Mouse (Mus musculus): ENCODE measurements around the gene Nup188. TPM values are rescaled to one million over a fixed set of nuclear protein-coding genes. Genes with fewer than 3 reads are reported as not detected.

Nup188 gene
- polyA plus RNA-seq (2016; fragmentation: Nextera tagmentation; extraction: Ambion mirVana) = 65.2 and 72.8 TPM in 2 replicates

- H3K36me3 ChIP-seq (replicated peaks) = peaks cover 39% of the 10 kb centered on the region
- H3K4me1 ChIP-seq = peaks cover 28% of the 10 kb centered on the region
- H3K9me3 ChIP-seq = no peaks in the 10 kb centered on the region
- H3K27me3 ChIP-seq (ENCODE audit: poor library complexity, severe bottlenecking) = no peaks in the 10 kb centered on the region
- peak within 1 kb of the TSS; percentile 98 for H3K4me3 ChIP-seq
- peak within 1 kb of the TSS; percentile 94 for H3K27ac ChIP-seq
- under 1% methylated on average over 68 of the region's 68 CpGs for WGBS
- peak; percentile 97 for DNase-seq (ENCODE audit: extremely low spot score, low spot score)
Observed at GRCm38 (mm10) chr2:30286192-30287026, at the start of gene Nup188, which contains the start of gene Dolk. Nup188 (plus strand) TSS chr2:30286397. Dolk (minus strand) TSS chr2:30286334.

- DNase-seq (ENCODE audit: extremely low spot score, low spot score) = no peak
- H3K4me3 ChIP-seq = peak overlapping the region; percentile 98
- 7% methylated on average over 18 of the region's 18 CpGs for WGBS
- peaks cover 35% of the 10 kb centered on the region for H3K4me1 ChIP-seq
- no peaks in the 10 kb centered on the region for H3K27me3 ChIP-seq (ENCODE audit: poor library complexity, severe bottlenecking)
- peaks cover under 1% of the 10 kb centered on the region; the same call in 1 of the 2 replicates for H3K9me3 ChIP-seq
- peaks cover 25% of the 10 kb centered on the region for H3K36me3 ChIP-seq (replicated peaks)
- H3K27ac ChIP-seq = peak overlapping the region; percentile 95
Observed at GRCm38 (mm10) chr2:30236426-30237198, 49.6 kb upstream of the Nup188 start.

- H3K36me3 ChIP-seq (replicated peaks) = peaks cover 33% of the 10 kb centered on the region
Observed at GRCm38 (mm10) chr2:30237199-30237880, 48.9 kb upstream of the Nup188 start, which contains the start of gene Lrrc8a. Lrrc8a (plus strand) TSS chr2:30237715.

GRCm38 (mm10) chr2:30237881-30238280 lies 48.3 kb upstream of the Nup188 start:
- H3K27ac ChIP-seq = peak overlapping the region; percentile 95
- under 1% methylated on average over 42 of the region's 42 CpGs for WGBS

More at GRCm38 (mm10) chr2:30237199-30237880, 48.9 kb upstream of the Nup188 start, which contains the start of gene Lrrc8a:
- Histone ChIP-seq H3K4me1 (peaks cover 36% of the 10 kb centered on the region), H3K9me3 (no peaks in the 10 kb centered on the region), H3K27ac (peak within 1 kb of the TSS; percentile 95), H3K4me3 (peak within 1 kb of the TSS; percentile 98), H3K27me3 (ENCODE audit: poor library complexity, severe bottlenecking) (no peaks in the 10 kb centered on the region)
- peak; percentile 100 for DNase-seq (ENCODE audit: extremely low spot score, low spot score)
- WGBS = under 1% methylated on average over 66 of the region's 67 CpGs

GRCm38 (mm10) chr2:30238906-30239465 lies 47.2 kb upstream of the Nup188 start:
- H3K4me1 ChIP-seq = peaks cover 41% of the 10 kb centered on the region
- peak overlapping the region; percentile 98 for H3K4me3 ChIP-seq
- WGBS = 85% methylated on average over 3 of the region's 3 CpGs
- no peak for DNase-seq (ENCODE audit: extremely low spot score, low spot score)
- H3K27me3 ChIP-seq (ENCODE audit: poor library complexity, severe bottlenecking) = no peaks in the 10 kb centered on the region
- H3K9me3 ChIP-seq = no peaks in the 10 kb centered on the region
- peaks cover 49% of the 10 kb centered on the region for H3K36me3 ChIP-seq (replicated peaks)
- no peak overlapping the region; the same call in 1 of the 2 replicates for H3K27ac ChIP-seq

More at GRCm38 (mm10) chr2:30237881-30238280, 48.3 kb upstream of the Nup188 start:
- peak overlapping the region; percentile 98 for H3K4me3 ChIP-seq
- peaks cover 41% of the 10 kb centered on the region for H3K4me1 ChIP-seq
- DNase-seq (ENCODE audit: extremely low spot score, low spot score) = no peak
- no peaks in the 10 kb centered on the region for H3K9me3 ChIP-seq
- H3K36me3 ChIP-seq (replicated peaks) = peaks cover 38% of the 10 kb centered on the region
- no peaks in the 10 kb centered on the region for H3K27me3 ChIP-seq (ENCODE audit: poor library complexity, severe bottlenecking)

GRCm38 (mm10) chr2:30239777-30240176 lies 46.4 kb upstream of the Nup188 start:
- no peaks in the 10 kb centered on the region for H3K9me3 ChIP-seq
- H3K4me3 ChIP-seq = peak overlapping the region; percentile 98; the same call in 1 of the 2 replicates
- no peak overlapping the region for H3K27ac ChIP-seq
- DNase-seq (ENCODE audit: extremely low spot score, low spot score) = no peak
- 91% methylated on average over 4 of the region's 4 CpGs for WGBS
- H3K4me1 ChIP-seq = peaks cover 41% of the 10 kb centered on the region
- peaks cover 57% of the 10 kb centered on the region for H3K36me3 ChIP-seq (replicated peaks)
- H3K27me3 ChIP-seq (ENCODE audit: poor library complexity, severe bottlenecking) = no peaks in the 10 kb centered on the region

- WGBS = 85% methylated on average over 2 of the region's 2 CpGs
- H3K27me3 ChIP-seq (ENCODE audit: poor library complexity, severe bottlenecking) = no peaks in the 10 kb centered on the region
- H3K4me3 ChIP-seq = peak within 1 kb of the TSS; percentile 98; the same call in 1 of the 2 replicates
- no peak within 1 kb of the TSS for H3K27ac ChIP-seq
- peaks cover 41% of the 10 kb centered on the region for H3K4me1 ChIP-seq
- H3K36me3 ChIP-seq (replicated peaks) = peaks cover 62% of the 10 kb centered on the region
- H3K9me3 ChIP-seq = no peaks in the 10 kb centered on the region
- no peak for DNase-seq (ENCODE audit: extremely low spot score, low spot score)
Observed at GRCm38 (mm10) chr2:30240267-30240666, 45.9 kb upstream of the Nup188 start, which contains the start of gene Gm28035. Gm28035 (plus strand) TSS chr2:30240567.

- no peaks in the 10 kb centered on the region for H3K9me3 ChIP-seq
- H3K4me1 ChIP-seq = peaks cover 30% of the 10 kb centered on the region
- 60% methylated on average over 4 of the region's 4 CpGs for WGBS
- H3K36me3 ChIP-seq (replicated peaks) = peaks cover 81% of the 10 kb centered on the region
- H3K27ac ChIP-seq = no peak overlapping the region
- H3K4me3 ChIP-seq = no peak overlapping the region
- H3K27me3 ChIP-seq (ENCODE audit: poor library complexity, severe bottlenecking) = no peaks in the 10 kb centered on the region
- no peak for DNase-seq (ENCODE audit: extremely low spot score, low spot score)
Observed at GRCm38 (mm10) chr2:30242509-30242908, 43.7 kb upstream of the Nup188 start.

GRCm38 (mm10) chr2:30243391-30243790 lies 42.8 kb upstream of the Nup188 start:
- Histone ChIP-seq H3K4me3 (no peak overlapping the region), H3K9me3 (no peaks in the 10 kb centered on the region), H3K4me1 (peaks cover 28% of the 10 kb centered on the region), H3K36me3 (replicated peaks) (peaks cover 90% of the 10 kb centered on the region), H3K27ac (no peak overlapping the region), H3K27me3 (ENCODE audit: poor library complexity, severe bottlenecking) (no peaks in the 10 kb centered on the region)
- DNase-seq (ENCODE audit: extremely low spot score, low spot score) = no peak
- 94% methylated on average over 4 of the region's 4 CpGs for WGBS

- Histone ChIP-seq H3K36me3 (replicated peaks) (peaks cover 97% of the 10 kb centered on the region), H3K27ac (no peak overlapping the region), H3K4me3 (no peak overlapping the region), H3K9me3 (no peaks in the 10 kb centered on the region), H3K27me3 (ENCODE audit: poor library complexity, severe bottlenecking) (no peaks in the 10 kb centered on the region), H3K4me1 (peaks cover 15% of the 10 kb centered on the region)
- 80% methylated on average over 7 of the region's 7 CpGs for WGBS
- DNase-seq (ENCODE audit: extremely low spot score, low spot score) = no peak
Observed at GRCm38 (mm10) chr2:30244595-30245178, 41.5 kb upstream of the Nup188 start.

- no peak for DNase-seq (ENCODE audit: extremely low spot score, low spot score)
- H3K27ac ChIP-seq = no peak overlapping the region
- peaks cover 10% of the 10 kb centered on the region for H3K4me1 ChIP-seq
- peaks cover 97% of the 10 kb centered on the region for H3K36me3 ChIP-seq (replicated peaks)
- no peak overlapping the region for H3K4me3 ChIP-seq
- H3K9me3 ChIP-seq = no peaks in the 10 kb centered on the region
- 89% methylated on average over 5 of the region's 5 CpGs for WGBS
- H3K27me3 ChIP-seq (ENCODE audit: poor library complexity, severe bottlenecking) = no peaks in the 10 kb centered on the region
Observed at GRCm38 (mm10) chr2:30247036-30247435, 39.2 kb upstream of the Nup188 start.

Measured in forebrain, embryonic 10.5 days (tissue).